Mouse (Mus musculus): ENCODE data around the gene Arhgap29. TPM values are rescaled to one million over a fixed set of nuclear protein-coding genes. Genes with fewer than 3 reads are reported as not detected.

The Arhgap29 gene
- polyA plus RNA-seq, 1 experiment from 2014 or later = 10.3 TPM

- H3K4me3 ChIP-seq (ENCODE audit: low read depth, low read length) = no peak overlapping the region
- 84% methylated on average over 5 of the region's 5 CpGs for WGBS
- H3K36me3 ChIP-seq (ENCODE audit: control insufficient read depth, insufficient read depth) = peaks cover 39% of the 10 kb centered on the region
- no peaks in the 10 kb centered on the region for H3K9me3 ChIP-seq (ENCODE audit: control insufficient read depth)
- no peak for ATAC-seq
- H3K27me3 ChIP-seq (replicated peaks; ENCODE audit: control insufficient read depth, insufficient read depth, low read length) = no peaks in the 10 kb centered on the region
- H3K4me1 ChIP-seq (replicated peaks; ENCODE audit: control insufficient read depth, insufficient read depth, low read length) = no peaks in the 10 kb centered on the region
- H3K9ac ChIP-seq (ENCODE audit: low read depth, low read length) = no peak overlapping the region
- H3K4me2 ChIP-seq (replicated peaks; ENCODE audit: low read depth) = no peak overlapping the region
- no peak for TF ChIP-seq CTCF (IDR thresholded peaks at IDR 0.05; ENCODE audit: low read depth)
- H3K27ac ChIP-seq (ENCODE audit: low read depth, low read length) = no peak overlapping the region
Measured at GRCm38 (mm10) chr3:122010292-122010691, 58.0 kb downstream of the Arhgap29 start.

- ATAC-seq = no peak
- no peak overlapping the region for H3K4me2 ChIP-seq (replicated peaks; ENCODE audit: low read depth)
- no peaks in the 10 kb centered on the region for H3K4me1 ChIP-seq (replicated peaks; ENCODE audit: control insufficient read depth, insufficient read depth, low read length)
- TF ChIP-seq CTCF (IDR thresholded peaks at IDR 0.05; ENCODE audit: low read depth) = no peak
- H3K27me3 ChIP-seq (replicated peaks; ENCODE audit: control insufficient read depth, insufficient read depth, low read length) = no peaks in the 10 kb centered on the region
- H3K27ac ChIP-seq (ENCODE audit: low read depth, low read length) = no peak overlapping the region
- H3K9me3 ChIP-seq (ENCODE audit: control insufficient read depth) = no peaks in the 10 kb centered on the region
- no peak overlapping the region for H3K4me3 ChIP-seq (ENCODE audit: low read depth, low read length)
- peaks cover 39% of the 10 kb centered on the region for H3K36me3 ChIP-seq (ENCODE audit: control insufficient read depth, insufficient read depth)
- no peak overlapping the region for H3K9ac ChIP-seq (ENCODE audit: low read depth, low read length)
- WGBS = 46% methylated on average over 1 of the region's 1 CpGs
Measured at GRCm38 (mm10) chr3:122012464-122012863, 60.1 kb downstream of the Arhgap29 start.

GRCm38 (mm10) chr3:122018421-122018820 is 66.1 kb downstream of the Arhgap29 start:
- 87% methylated on average over 7 of the region's 7 CpGs for WGBS

GRCm38 (mm10) chr3:122019159-122019558 is 66.8 kb downstream of the Arhgap29 start:
- H3K4me2 ChIP-seq (replicated peaks; ENCODE audit: low read depth) = no peak overlapping the region
- 79% methylated on average over 5 of the region's 5 CpGs for WGBS
- TF ChIP-seq CTCF (IDR thresholded peaks at IDR 0.05; ENCODE audit: low read depth) = no peak

More at GRCm38 (mm10) chr3:122018421-122018820, 66.1 kb downstream of the Arhgap29 start:
- TF ChIP-seq CTCF (IDR thresholded peaks at IDR 0.05; ENCODE audit: low read depth) = no peak
- H3K9ac ChIP-seq (ENCODE audit: low read depth, low read length) = no peak overlapping the region
- ATAC-seq = no peak
- H3K4me1 ChIP-seq (replicated peaks; ENCODE audit: control insufficient read depth, insufficient read depth, low read length) = no peaks in the 10 kb centered on the region
- no peak overlapping the region for H3K4me2 ChIP-seq (replicated peaks; ENCODE audit: low read depth)
- H3K27me3 ChIP-seq (replicated peaks; ENCODE audit: control insufficient read depth, insufficient read depth, low read length) = no peaks in the 10 kb centered on the region
- no peak overlapping the region for H3K4me3 ChIP-seq (ENCODE audit: low read depth, low read length)
- H3K9me3 ChIP-seq (ENCODE audit: control insufficient read depth) = no peaks in the 10 kb centered on the region
- H3K36me3 ChIP-seq (ENCODE audit: control insufficient read depth, insufficient read depth) = peaks cover 15% of the 10 kb centered on the region; the same call in 1 of the 2 replicates
- no peak overlapping the region for H3K27ac ChIP-seq (ENCODE audit: low read depth, low read length)

GRCm38 (mm10) chr3:122021029-122021652 is 68.8 kb downstream of the Arhgap29 start:
- H3K36me3 ChIP-seq (ENCODE audit: control insufficient read depth, insufficient read depth) = no peaks in the 10 kb centered on the region
- WGBS = 91% methylated on average over 8 of the region's 8 CpGs
- H3K4me2 ChIP-seq (replicated peaks; ENCODE audit: low read depth) = no peak overlapping the region
- no peak for ATAC-seq
- no peaks in the 10 kb centered on the region for H3K27me3 ChIP-seq (replicated peaks; ENCODE audit: control insufficient read depth, insufficient read depth, low read length)
- H3K27ac ChIP-seq (ENCODE audit: low read depth, low read length) = no peak overlapping the region
- no peak for TF ChIP-seq CTCF (IDR thresholded peaks at IDR 0.05; ENCODE audit: low read depth)
- no peak overlapping the region for H3K4me3 ChIP-seq (ENCODE audit: low read depth, low read length)
- no peaks in the 10 kb centered on the region for H3K4me1 ChIP-seq (replicated peaks; ENCODE audit: control insufficient read depth, insufficient read depth, low read length)
- H3K9me3 ChIP-seq (ENCODE audit: control insufficient read depth) = no peaks in the 10 kb centered on the region
- no peak overlapping the region for H3K9ac ChIP-seq (ENCODE audit: low read depth, low read length)

More at GRCm38 (mm10) chr3:122019159-122019558, 66.8 kb downstream of the Arhgap29 start:
- Histone ChIP-seq H3K9me3 (ENCODE audit: control insufficient read depth) (no peaks in the 10 kb centered on the region), H3K4me3 (ENCODE audit: low read depth, low read length) (no peak overlapping the region), H3K27me3 (replicated peaks; ENCODE audit: control insufficient read depth, insufficient read depth, low read length) (no peaks in the 10 kb centered on the region), H3K4me1 (replicated peaks; ENCODE audit: control insufficient read depth, insufficient read depth, low read length) (no peaks in the 10 kb centered on the region), H3K9ac (ENCODE audit: low read depth, low read length) (no peak overlapping the region), H3K36me3 (ENCODE audit: control insufficient read depth, insufficient read depth) (peaks cover 10% of the 10 kb centered on the region; the same call in 1 of the 2 replicates), H3K27ac (ENCODE audit: low read depth, low read length) (no peak overlapping the region)
- ATAC-seq = no peak

GRCm38 (mm10) chr3:122022355-122022754 is 70.0 kb downstream of the Arhgap29 start:
- Histone ChIP-seq H3K27me3 (replicated peaks; ENCODE audit: control insufficient read depth, insufficient read depth, low read length) (no peaks in the 10 kb centered on the region), H3K36me3 (ENCODE audit: control insufficient read depth, insufficient read depth) (no peaks in the 10 kb centered on the region), H3K4me3 (ENCODE audit: low read depth, low read length) (no peak overlapping the region), H3K9me3 (ENCODE audit: control insufficient read depth) (no peaks in the 10 kb centered on the region), H3K4me1 (replicated peaks; ENCODE audit: control insufficient read depth, insufficient read depth, low read length) (no peaks in the 10 kb centered on the region), H3K4me2 (replicated peaks; ENCODE audit: low read depth) (no peak overlapping the region), H3K9ac (ENCODE audit: low read depth, low read length) (no peak overlapping the region), H3K27ac (ENCODE audit: low read depth, low read length) (no peak overlapping the region)
- ATAC-seq = no peak
- 71% methylated on average over 3 of the region's 3 CpGs for WGBS
- TF ChIP-seq CTCF (IDR thresholded peaks at IDR 0.05; ENCODE audit: low read depth) = no peak
